Mouse (Mus musculus) cortical plate, adult 2 months (tissue): ENCODE measurements around the gene Usmg5. TPM values are rescaled to one million over a fixed set of nuclear protein-coding genes. Genes with fewer than 3 reads are reported as not detected.

Source experiments
- H3K27ac ChIP-seq: fragments of 200-500 bp; 2 replicates; pipeline ENCODE4 v1.5.1; 2012; ENCODE audit warnings: low read length, control low read depth, inconsistent platforms; ENCODE audit not compliant: insufficient read depth
- H3K4me1 ChIP-seq: fragments of 200-500 bp; 2 replicates; pipeline ENCODE4 v1.6.1; 2011; ENCODE audit warnings: low read length; ENCODE audit not compliant: control insufficient read depth, insufficient read depth
- H3K4me3 ChIP-seq: fragments of 200-500 bp; 2 replicates; pipeline ENCODE4 v1.5.1; 2011; ENCODE audit warnings: mild to moderate bottlenecking, low read length, control low read depth; ENCODE audit not compliant: insufficient read depth
- CTCF ChIP-seq: fragments of 200-500 bp; IDR thresholded peaks from 2 replicates; pipeline ENCODE4 v1.5.1; 2011; ENCODE audit warnings: mild to moderate bottlenecking, control low read depth, low read length; ENCODE audit not compliant: insufficient read depth; ENCODE audit errors: extremely low read depth
- POLR2A ChIP-seq: fragments of 200-500 bp; IDR thresholded peaks from 2 replicates; pipeline ENCODE4 v1.6.1; 2011; ENCODE audit warnings: mild to moderate bottlenecking, low read length, control low read depth; ENCODE audit not compliant: insufficient read depth; ENCODE audit errors: extremely low read depth
- polyA plus RNA-seq: library from polyadenylated mRNA; depleted of rRNA; stranded (reverse); fragments of >200 nt; gene quantifications from 2 replicates; pipeline ENCODE4 v1.2.3, GENCODE M21; 2012; rRNA removed

Gene Usmg5
- polyA plus RNA-seq, 1 experiment: 1,011 TPM

DNA sequence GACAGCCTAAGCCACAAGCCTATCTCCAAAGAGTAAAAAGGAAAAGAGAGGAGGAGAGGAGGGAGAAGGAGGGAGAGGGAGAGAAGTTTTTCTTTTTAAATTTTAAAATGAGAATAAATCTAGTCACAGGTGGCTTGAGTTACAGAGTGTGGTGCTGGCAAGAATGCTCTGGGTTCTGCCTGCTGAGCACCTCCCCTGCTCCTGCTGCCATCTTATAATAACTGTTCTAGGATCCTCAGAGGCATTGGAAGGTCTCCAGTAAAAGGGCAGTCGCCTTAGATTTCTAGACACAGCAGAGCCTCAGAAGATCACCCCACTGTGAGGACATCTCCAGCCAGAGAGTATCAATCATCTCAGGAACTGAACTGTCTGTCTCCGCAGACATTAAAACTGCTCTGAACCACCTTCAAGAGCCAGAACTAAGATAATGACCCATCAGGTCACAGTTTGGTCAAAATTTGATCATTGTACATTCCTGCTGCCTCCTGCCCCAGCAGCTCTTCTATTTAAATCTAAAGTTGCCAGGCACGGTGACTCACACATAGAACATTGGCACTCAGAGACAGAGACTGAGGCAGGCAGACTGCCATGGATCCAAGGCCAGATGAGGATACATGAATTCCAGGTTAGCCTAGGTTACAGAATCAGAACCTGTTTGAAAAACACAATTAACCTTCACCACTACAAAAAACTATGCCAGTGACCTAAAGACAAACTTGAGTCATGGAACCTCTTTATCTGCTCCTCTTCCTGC, 49.5 kb downstream of the Usmg5 start:
- no peak overlapping the region for H3K27ac ChIP-seq
- peaks cover 3% of the 10 kb centered on the region for H3K4me1 ChIP-seq
- TF ChIP-seq CTCF (no peak), POLR2A (no peak)
- no peak overlapping the region for H3K4me3 ChIP-seq

DNA sequence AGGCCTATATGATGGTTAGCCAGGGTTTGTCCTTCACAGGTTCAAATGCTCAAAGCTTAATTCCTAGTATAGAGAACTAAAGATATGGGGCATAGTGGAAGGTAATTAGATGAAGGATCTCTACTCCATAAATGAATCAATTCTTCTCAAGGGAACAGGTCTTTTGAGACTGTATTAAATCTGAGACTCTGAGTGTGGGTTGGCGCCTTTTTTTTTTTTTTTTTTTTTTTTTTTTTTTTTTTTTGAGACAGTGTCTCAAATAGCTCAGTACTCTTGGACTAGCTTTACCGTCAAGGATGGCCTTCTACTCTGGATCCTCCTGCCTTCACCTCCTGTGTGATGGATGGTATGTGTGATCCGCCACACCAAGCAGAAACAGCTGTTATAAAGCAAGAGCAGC, 53.9 kb downstream of the Usmg5 start:
- Histone ChIP-seq H3K27ac (no peak overlapping the region), H3K4me1 (peaks cover 3% of the 10 kb centered on the region)
- TF ChIP-seq POLR2A (no peak), CTCF (no peak)

GRCm38 (mm10) chr19:47034916-47035315, 55.5 kb downstream of the Usmg5 start:
- H3K27ac ChIP-seq: no peak overlapping the region
- H3K4me3 ChIP-seq: no peak overlapping the region
- TF ChIP-seq POLR2A: no peak
- no peak for TF ChIP-seq CTCF
- no peaks in the 10 kb centered on the region for H3K4me1 ChIP-seq

More for the DNA sequence above, 53.9 kb downstream of the Usmg5 start:
- no peak overlapping the region for H3K4me3 ChIP-seq

Other genes with a start within 250 kb of the Usmg5 start
- gene Ina, start 75.9 kb downstream of the Usmg5 start, polyA plus RNA-seq: 124 and 127 TPM in 2 replicates
- gene Nt5c2, start 75.5 kb downstream of the Usmg5 start, polyA plus RNA-seq: 46.7 and 50.3 TPM in 2 replicates
- gene Pcgf6, start 39.7 kb downstream of the Usmg5 start, polyA plus RNA-seq: 35.5 and 38.3 TPM in 2 replicates
- 3.8 and 4.1 TPM in 2 replicates for gene Taf5, start 22.9 kb downstream of the Usmg5 start, polyA plus RNA-seq
- 11.3 and 12.2 TPM in 2 replicates for gene Pdcd11, start 121 bp upstream of the Usmg5 start, polyA plus RNA-seq
- 4.6 and 5.3 TPM in 2 replicates for gene Calhm2, start 47.6 kb upstream of the Usmg5 start, polyA plus RNA-seq
- gene Calhm1, start 53.6 kb upstream of the Usmg5 start, polyA plus RNA-seq: not detected in 2 replicates
- gene Calhm3, start 67.1 kb upstream of the Usmg5 start, polyA plus RNA-seq: 0.10 TPM in 1 of 2 replicates, not detected in the other
- gene Neurl1a, start 88.2 kb upstream of the Usmg5 start, polyA plus RNA-seq: 118 and 124 TPM in 2 replicates